Mouse (Mus musculus): ENCODE results near the gene Camp.

GRCm38 (mm10) chr9:109798051-109798450 is 51.4 kb downstream of the Camp start:
- TF ChIP-seq CTCF (conservative IDR thresholded peaks at IDR 0.05; ENCODE audit: low read length), result peak; percentile 81
- no peak for TF ChIP-seq POU5F1 (IDR thresholded peaks at IDR 0.05; ENCODE audit: borderline replicate concordance, low read length)
- no peak for TF ChIP-seq NANOG (IDR thresholded peaks at IDR 0.05; ENCODE audit: borderline replicate concordance, low read length)
